Mouse (Mus musculus): Measurements from ENCODE around the gene Gm3250. TPM values are rescaled to one million over a fixed set of nuclear protein-coding genes. Genes with fewer than 3 reads are reported as not detected.
"Not testable (repeated sequence)": the region's sequence is repeated elsewhere in the genome, so short reads cannot be mapped to it uniquely, and the experiment has no call there.

Gm3250 gene
- polyA plus RNA-seq, 1 experiment from 2014 or later, result not detected

DNA sequence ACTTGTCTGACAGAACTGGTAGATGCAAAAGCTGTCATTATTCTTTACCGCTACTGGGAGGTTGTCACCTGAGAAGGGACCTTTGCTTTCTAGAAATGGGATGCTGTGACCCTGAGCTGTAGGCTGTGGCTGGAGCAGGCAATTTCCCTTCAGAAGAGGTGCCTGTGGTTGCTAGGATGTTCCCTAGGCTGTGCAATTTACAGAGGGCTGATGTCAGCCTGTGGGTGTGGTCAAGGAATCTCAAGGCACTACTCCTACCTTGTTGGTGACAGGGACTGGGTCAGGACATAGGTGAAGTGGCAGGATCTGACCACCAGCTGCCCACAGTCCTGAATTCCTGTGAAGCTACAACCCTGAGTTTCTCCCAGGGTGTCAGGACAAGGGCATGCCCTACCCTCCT, 12.6 kb downstream of the Gm3250 start:
- no peaks in the 10 kb centered on the region for H3K36me3 ChIP-seq (ENCODE audit: control insufficient read depth, insufficient read depth, low read length)
- H3K4me3 ChIP-seq (ENCODE audit: low read length), result no peak overlapping the region
- no peak overlapping the region for H3K27ac ChIP-seq (ENCODE audit: low read length)
- no peak overlapping the region for H3K9ac ChIP-seq (ENCODE audit: low read length)
- 86% methylated on average over 1 of the region's 1 CpGs for WGBS
- H3K4me1 ChIP-seq (replicated peaks; ENCODE audit: control insufficient read depth, insufficient read depth, low read length), result no peaks in the 10 kb centered on the region
- H3K4me2 ChIP-seq (ENCODE audit: low read depth, low read length), result no peak overlapping the region
- no peaks in the 10 kb centered on the region for H3K27me3 ChIP-seq (ENCODE audit: control insufficient read depth, insufficient read depth, low read depth, low read length)
- no peaks in the 10 kb centered on the region for H3K9me3 ChIP-seq (ENCODE audit: control insufficient read depth, low read length)
- no peak for ATAC-seq (ENCODE audit: low read depth)

DNA sequence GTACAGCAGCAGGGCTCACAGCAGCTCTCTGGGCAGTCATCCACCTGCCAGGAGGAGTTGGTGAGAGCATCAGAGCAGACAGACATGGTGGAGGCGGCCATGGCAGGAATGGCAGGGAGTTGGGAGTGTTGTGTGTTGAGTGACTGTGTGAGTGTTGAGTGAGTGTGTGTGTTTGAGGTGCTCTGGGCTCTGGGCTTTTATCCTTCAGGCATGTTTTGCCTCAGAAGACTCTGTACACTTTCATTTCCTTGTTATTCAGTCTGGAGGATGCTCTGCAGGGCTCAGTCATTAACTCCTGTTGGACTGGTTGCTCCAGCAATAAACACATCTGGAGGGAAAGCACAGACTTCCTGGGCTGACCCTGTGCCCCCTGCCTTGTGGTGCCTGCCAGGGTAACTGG, 22.8 kb downstream of the Gm3250 start, which contains the start of gene Gm3233:
Gene Gm3233 (minus strand): TSS at position 101 of the 400 bp plus-strand sequence.
- not testable (repeated sequence) for H3K27me3 ChIP-seq (ENCODE audit: control insufficient read depth, insufficient read depth, low read depth, low read length); H3K4me3 ChIP-seq (ENCODE audit: low read length); H3K36me3 ChIP-seq (ENCODE audit: control insufficient read depth, insufficient read depth, low read length); H3K9me3 ChIP-seq (ENCODE audit: control insufficient read depth, low read length); ATAC-seq (ENCODE audit: low read depth); H3K4me2 ChIP-seq (ENCODE audit: low read depth, low read length); H3K27ac ChIP-seq (ENCODE audit: low read length); H3K4me1 ChIP-seq (replicated peaks; ENCODE audit: control insufficient read depth, insufficient read depth, low read length); H3K9ac ChIP-seq (ENCODE audit: low read length)
- WGBS, result no CpG with 5 or more reads among the region's 1 CpGs

GRCm38 (mm10) chr10:77753448-77753847, 28.9 kb downstream of the Gm3250 start:
- Histone ChIP-seq H3K4me1 (replicated peaks; ENCODE audit: control insufficient read depth, insufficient read depth, low read length) (no peaks in the 10 kb centered on the region), H3K9me3 (ENCODE audit: control insufficient read depth, low read length) (no peaks in the 10 kb centered on the region), H3K4me3 (ENCODE audit: low read length) (no peak overlapping the region), H3K9ac (ENCODE audit: low read length) (no peak overlapping the region), H3K27ac (ENCODE audit: low read length) (no peak overlapping the region), H3K27me3 (ENCODE audit: control insufficient read depth, insufficient read depth, low read depth, low read length) (no peaks in the 10 kb centered on the region), H3K36me3 (ENCODE audit: control insufficient read depth, insufficient read depth, low read length) (no peaks in the 10 kb centered on the region), H3K4me2 (ENCODE audit: low read depth, low read length) (no peak overlapping the region)
- no peak for ATAC-seq (ENCODE audit: low read depth)

- not testable (repeated sequence) for H3K9ac ChIP-seq (ENCODE audit: low read length); H3K27ac ChIP-seq (ENCODE audit: low read length); H3K27me3 ChIP-seq (ENCODE audit: control insufficient read depth, insufficient read depth, low read depth, low read length); H3K4me2 ChIP-seq (ENCODE audit: low read depth, low read length); H3K4me1 ChIP-seq (replicated peaks; ENCODE audit: control insufficient read depth, insufficient read depth, low read length); H3K36me3 ChIP-seq (ENCODE audit: control insufficient read depth, insufficient read depth, low read length); H3K4me3 ChIP-seq (ENCODE audit: low read length); ATAC-seq (ENCODE audit: low read depth); H3K9me3 ChIP-seq (ENCODE audit: control insufficient read depth, low read length)
- WGBS, result 49% methylated on average over 3 of the region's 3 CpGs
These were observed 30.0 kb downstream of the Gm3250 start for GRCm38 (mm10) chr10:77752312-77752711.

DNA sequence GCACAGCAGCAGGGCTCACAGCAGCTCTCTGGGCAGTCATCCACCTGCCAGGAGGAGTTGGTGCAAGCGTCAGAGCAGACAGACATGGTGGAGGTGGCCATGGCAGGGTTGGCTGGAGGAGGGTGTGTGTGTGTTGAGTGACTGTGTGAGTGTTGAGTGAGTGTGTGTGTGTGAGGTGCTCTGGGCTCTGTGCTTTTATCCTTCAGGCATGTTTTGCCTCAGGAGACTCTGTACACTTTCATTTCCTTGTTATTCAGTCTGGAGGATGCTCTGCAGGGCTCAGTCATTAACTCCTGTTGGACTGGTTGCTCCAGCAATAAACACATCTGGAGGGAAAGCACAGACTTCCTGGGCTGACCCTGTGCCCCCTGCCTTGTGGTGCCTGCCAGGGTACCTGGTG, 31.1 kb downstream of the Gm3250 start, which contains the start of gene Gm9736:
Gene Gm9736 (minus strand): TSS at position 101 of the 400 bp plus-strand sequence.
- not testable (repeated sequence) for H3K4me3 ChIP-seq (ENCODE audit: low read length); H3K27me3 ChIP-seq (ENCODE audit: control insufficient read depth, insufficient read depth, low read depth, low read length); H3K27ac ChIP-seq (ENCODE audit: low read length); H3K4me2 ChIP-seq (ENCODE audit: low read depth, low read length); H3K9me3 ChIP-seq (ENCODE audit: control insufficient read depth, low read length); H3K4me1 ChIP-seq (replicated peaks; ENCODE audit: control insufficient read depth, insufficient read depth, low read length); H3K9ac ChIP-seq (ENCODE audit: low read length); ATAC-seq (ENCODE audit: low read depth); H3K36me3 ChIP-seq (ENCODE audit: control insufficient read depth, insufficient read depth, low read length)
- WGBS, result 33% methylated on average over 1 of the region's 1 CpGs

DNA sequence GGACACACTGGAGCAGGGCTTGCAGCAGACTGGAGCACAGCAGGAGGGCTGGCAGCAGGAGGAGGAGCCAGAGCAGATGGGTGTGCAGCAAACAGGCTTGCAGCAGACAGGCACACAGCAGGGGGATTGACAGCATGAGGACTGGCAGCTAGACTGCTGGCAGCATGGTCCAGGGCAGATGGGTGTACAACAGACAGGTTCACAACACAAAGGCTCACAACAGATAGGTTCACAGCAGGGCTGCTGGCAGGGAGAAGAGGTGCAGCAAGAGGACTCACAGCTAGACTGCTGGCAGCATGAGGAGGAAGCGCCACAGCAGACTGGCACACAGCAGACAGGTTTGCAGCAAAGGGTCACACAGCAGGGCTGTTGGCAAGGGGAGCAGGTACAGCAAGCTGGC, 31.7 kb downstream of the Gm3250 start:
- H3K4me3 ChIP-seq (ENCODE audit: low read length); H3K27me3 ChIP-seq (ENCODE audit: control insufficient read depth, insufficient read depth, low read depth, low read length); H3K9ac ChIP-seq (ENCODE audit: low read length); H3K27ac ChIP-seq (ENCODE audit: low read length); H3K36me3 ChIP-seq (ENCODE audit: control insufficient read depth, insufficient read depth, low read length); H3K4me1 ChIP-seq (replicated peaks; ENCODE audit: control insufficient read depth, insufficient read depth, low read length); H3K4me2 ChIP-seq (ENCODE audit: low read depth, low read length); ATAC-seq (ENCODE audit: low read depth); H3K9me3 ChIP-seq (ENCODE audit: control insufficient read depth, low read length): not testable (repeated sequence)
- WGBS, result 62% methylated on average over 1 of the region's 1 CpGs

DNA sequence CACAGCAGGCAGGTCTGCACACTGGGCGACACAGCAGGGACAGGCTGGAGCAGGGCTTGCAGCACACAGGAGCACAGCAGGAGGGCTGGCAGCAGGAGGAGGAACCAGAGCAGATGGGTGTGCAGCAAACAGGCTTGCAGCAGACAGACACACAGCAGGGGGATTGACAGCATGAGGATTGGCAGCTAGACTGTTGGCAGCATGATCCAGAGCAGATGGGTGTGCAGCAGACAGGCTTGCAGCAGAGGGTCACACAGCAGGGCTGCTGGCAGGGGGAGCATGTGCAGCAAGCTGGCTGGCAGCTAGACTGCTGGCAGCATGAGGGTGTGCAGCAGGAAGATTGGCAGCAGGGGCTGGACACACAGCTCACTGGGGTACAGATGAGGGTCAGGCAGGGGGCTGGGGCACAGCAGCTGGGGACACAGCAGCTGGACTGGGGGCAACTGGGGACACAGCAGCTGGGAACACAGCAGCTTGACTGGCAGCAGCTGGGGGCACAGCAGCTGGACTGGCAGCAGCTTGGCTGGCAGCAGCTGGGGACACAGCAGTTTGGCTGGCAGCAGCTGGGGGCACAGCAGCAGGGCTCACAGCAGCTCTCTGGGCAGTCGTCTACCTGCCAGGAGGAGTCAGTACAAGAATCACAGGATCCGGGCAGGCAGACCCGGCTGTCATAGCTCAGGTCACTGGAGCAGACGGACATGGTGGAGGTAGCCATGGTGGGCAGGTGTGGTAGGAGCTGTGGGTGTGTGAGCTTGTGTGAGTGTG, 40.2 kb downstream of the Gm3250 start, which contains the start of gene Gm18596:
Gene Gm18596 (minus strand): TSS at position 715 of the 765 bp plus-strand sequence.
- not testable (repeated sequence) for H3K9ac ChIP-seq (ENCODE audit: low read length); ATAC-seq (ENCODE audit: low read depth); H3K27me3 ChIP-seq (ENCODE audit: control insufficient read depth, insufficient read depth, low read depth, low read length); H3K9me3 ChIP-seq (ENCODE audit: control insufficient read depth, low read length); H3K4me3 ChIP-seq (ENCODE audit: low read length); H3K4me2 ChIP-seq (ENCODE audit: low read depth, low read length); H3K4me1 ChIP-seq (replicated peaks; ENCODE audit: control insufficient read depth, insufficient read depth, low read length); H3K36me3 ChIP-seq (ENCODE audit: control insufficient read depth, insufficient read depth, low read length); H3K27ac ChIP-seq (ENCODE audit: low read length)
- 57% methylated on average over 4 of the region's 5 CpGs for WGBS

DNA sequence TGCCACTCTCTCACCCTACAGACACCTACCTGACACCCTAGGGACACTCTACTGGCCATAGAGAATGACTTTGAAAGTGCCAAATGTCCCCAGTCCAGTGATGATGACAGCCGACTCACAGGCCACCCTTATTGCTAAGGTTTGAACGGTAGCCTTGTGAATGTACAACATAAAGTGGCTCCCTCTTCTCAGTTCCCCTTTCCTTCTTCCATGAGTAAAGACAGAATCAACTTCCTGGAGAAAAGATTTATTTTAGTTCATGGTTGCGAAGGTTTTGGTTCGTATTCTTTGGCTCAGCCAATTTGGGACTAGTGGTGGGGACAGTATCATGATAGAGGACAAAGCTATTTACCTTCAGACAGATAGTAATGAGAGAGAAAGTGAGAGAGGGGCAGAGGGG, 43.4 kb downstream of the Gm3250 start:
- Histone ChIP-seq H3K9me3 (ENCODE audit: control insufficient read depth, low read length) (peaks cover 4% of the 10 kb centered on the region; the same call in 1 of the 2 replicates), H3K4me3 (ENCODE audit: low read length) (no peak overlapping the region), H3K4me1 (replicated peaks; ENCODE audit: control insufficient read depth, insufficient read depth, low read length) (no peaks in the 10 kb centered on the region), H3K4me2 (ENCODE audit: low read depth, low read length) (no peak overlapping the region), H3K9ac (ENCODE audit: low read length) (no peak overlapping the region), H3K27me3 (ENCODE audit: control insufficient read depth, insufficient read depth, low read depth, low read length) (no peaks in the 10 kb centered on the region), H3K36me3 (ENCODE audit: control insufficient read depth, insufficient read depth, low read length) (no peaks in the 10 kb centered on the region), H3K27ac (ENCODE audit: low read length) (no peak overlapping the region)
- 80% methylated on average over 4 of the region's 4 CpGs for WGBS
- no peak for ATAC-seq (ENCODE audit: low read depth)

- H3K4me1 ChIP-seq (replicated peaks; ENCODE audit: control insufficient read depth, insufficient read depth, low read length), result no peaks in the 10 kb centered on the region
- no peaks in the 10 kb centered on the region for H3K27me3 ChIP-seq (ENCODE audit: control insufficient read depth, insufficient read depth, low read depth, low read length)
- ATAC-seq (ENCODE audit: low read depth), result no peak
- H3K27ac ChIP-seq (ENCODE audit: low read length), result no peak overlapping the region
- H3K9ac ChIP-seq (ENCODE audit: low read length), result no peak overlapping the region
- WGBS, result 90% methylated on average over 1 of the region's 1 CpGs
- no peak overlapping the region for H3K4me3 ChIP-seq (ENCODE audit: low read length)
- H3K4me2 ChIP-seq (ENCODE audit: low read depth, low read length), result no peak overlapping the region
- H3K9me3 ChIP-seq (ENCODE audit: control insufficient read depth, low read length), result peaks cover 4% of the 10 kb centered on the region; the same call in 1 of the 2 replicates
- no peaks in the 10 kb centered on the region for H3K36me3 ChIP-seq (ENCODE audit: control insufficient read depth, insufficient read depth, low read length)
These were observed 46.4 kb downstream of the Gm3250 start for GRCm38 (mm10) chr10:77735928-77736327.
